Mouse (Mus musculus): ENCODE data around the gene Arhgef28. TPM values are rescaled to one million over a fixed set of nuclear protein-coding genes. Genes with fewer than 3 reads are reported as not detected.

The Arhgef28 gene
- polyA plus RNA-seq, 1 experiment from 2014 or later, result 32.7 TPM

DNA sequence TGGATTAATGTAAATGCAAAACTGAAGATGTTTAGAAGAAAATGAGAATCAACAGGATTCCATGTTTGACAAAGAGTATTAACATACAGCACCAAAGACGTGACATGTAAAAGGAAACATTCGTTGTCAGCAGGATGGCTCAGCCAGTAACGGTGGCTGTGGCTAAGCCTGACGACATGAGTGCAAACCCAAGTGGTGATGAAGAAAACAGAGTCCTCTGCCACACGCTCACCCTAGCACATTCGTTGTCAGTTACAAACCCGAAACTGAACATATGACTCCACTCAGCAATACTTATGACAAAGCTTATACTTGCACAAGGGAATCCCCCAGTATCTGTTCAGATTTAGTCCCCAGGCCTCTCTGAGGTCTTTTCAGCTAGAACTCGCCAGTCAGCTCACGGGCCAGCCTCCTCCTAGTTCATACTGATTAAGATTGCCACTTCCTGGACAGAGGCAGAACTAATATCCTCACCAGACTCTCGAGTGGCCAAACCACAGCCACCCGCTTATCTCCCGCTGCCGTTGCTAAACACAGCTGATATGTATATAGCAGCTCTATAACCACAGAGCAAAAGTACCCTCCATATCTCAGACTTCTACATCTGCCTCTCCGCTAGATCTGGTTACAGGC lies 82.0 kb downstream of the Arhgef28 start:
- Histone ChIP-seq H3K27ac (ENCODE audit: low read depth, low read length) (no peak overlapping the region), H3K9me3 (ENCODE audit: control insufficient read depth, low read length) (no peaks in the 10 kb centered on the region), H3K4me3 (ENCODE audit: low read depth, low read length) (no peak overlapping the region), H3K27me3 (ENCODE audit: control insufficient read depth, insufficient read depth, low read length) (no peaks in the 10 kb centered on the region), H3K36me3 (ENCODE audit: control insufficient read depth, insufficient read depth, low read length) (no peaks in the 10 kb centered on the region), H3K4me1 (ENCODE audit: control insufficient read depth, insufficient read depth, low read length) (no peaks in the 10 kb centered on the region), H3K4me2 (ENCODE audit: low read depth, low read length) (no peak overlapping the region), H3K9ac (replicated peaks; ENCODE audit: low read depth, low read length) (no peak overlapping the region)
- 73% methylated on average over 14 of the region's 14 CpGs for WGBS
- ATAC-seq (ENCODE audit: low read depth), result no peak

DNA sequence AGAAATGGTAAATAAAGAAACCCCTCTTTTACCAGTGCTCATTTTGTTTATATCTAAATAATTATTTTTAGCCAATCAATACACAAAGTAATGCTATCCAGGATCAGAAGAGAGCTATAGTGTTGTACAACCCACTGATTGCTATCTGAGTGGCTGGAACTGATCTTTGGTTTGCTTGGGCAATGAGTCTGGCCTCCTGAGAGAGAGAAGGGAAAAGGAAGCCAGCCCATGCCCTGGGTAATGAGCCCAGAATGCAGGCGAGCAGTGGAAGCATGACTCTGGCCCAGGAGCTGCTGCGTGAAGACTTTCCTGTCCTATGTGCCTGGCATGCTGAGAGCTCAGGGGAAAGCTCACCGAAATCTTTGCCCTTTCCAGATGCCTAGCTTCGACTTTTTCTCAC lies 83.5 kb downstream of the Arhgef28 start:
- Histone ChIP-seq H3K4me1 (ENCODE audit: control insufficient read depth, insufficient read depth, low read length) (no peaks in the 10 kb centered on the region), H3K4me3 (ENCODE audit: low read depth, low read length) (no peak overlapping the region), H3K27ac (ENCODE audit: low read depth, low read length) (no peak overlapping the region), H3K9me3 (ENCODE audit: control insufficient read depth, low read length) (no peaks in the 10 kb centered on the region), H3K27me3 (ENCODE audit: control insufficient read depth, insufficient read depth, low read length) (no peaks in the 10 kb centered on the region), H3K4me2 (ENCODE audit: low read depth, low read length) (no peak overlapping the region), H3K36me3 (ENCODE audit: control insufficient read depth, insufficient read depth, low read length) (no peaks in the 10 kb centered on the region), H3K9ac (replicated peaks; ENCODE audit: low read depth, low read length) (no peak overlapping the region)
- WGBS, result 68% methylated on average over 4 of the region's 4 CpGs
- ATAC-seq (ENCODE audit: low read depth), result no peak

DNA sequence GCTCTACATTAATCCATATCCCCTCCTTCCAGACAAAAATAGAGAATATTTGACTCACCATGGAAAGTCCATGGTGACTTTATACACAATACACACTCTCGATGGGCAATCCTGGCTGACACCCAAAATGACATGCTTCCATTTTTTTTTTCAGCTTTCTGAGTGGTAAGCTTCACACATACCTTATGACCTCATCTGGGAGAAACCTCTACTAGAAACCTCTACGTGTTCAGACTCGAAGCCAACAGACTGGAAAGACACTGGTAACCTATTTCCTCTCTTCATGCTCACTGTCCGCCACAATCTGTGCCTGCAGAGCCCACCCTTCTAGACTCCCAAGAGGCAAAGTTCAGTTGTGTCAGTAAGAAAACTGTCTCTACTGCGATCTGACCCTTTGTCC lies 84.2 kb downstream of the Arhgef28 start:
- Histone ChIP-seq H3K9ac (replicated peaks; ENCODE audit: low read depth, low read length) (no peak overlapping the region), H3K4me3 (ENCODE audit: low read depth, low read length) (no peak overlapping the region), H3K36me3 (ENCODE audit: control insufficient read depth, insufficient read depth, low read length) (no peaks in the 10 kb centered on the region), H3K4me2 (ENCODE audit: low read depth, low read length) (no peak overlapping the region), H3K9me3 (ENCODE audit: control insufficient read depth, low read length) (no peaks in the 10 kb centered on the region), H3K27ac (ENCODE audit: low read depth, low read length) (no peak overlapping the region), H3K4me1 (ENCODE audit: control insufficient read depth, insufficient read depth, low read length) (no peaks in the 10 kb centered on the region), H3K27me3 (ENCODE audit: control insufficient read depth, insufficient read depth, low read length) (no peaks in the 10 kb centered on the region)
- 82% methylated on average over 5 of the region's 5 CpGs for WGBS
- ATAC-seq (ENCODE audit: low read depth), result no peak

DNA sequence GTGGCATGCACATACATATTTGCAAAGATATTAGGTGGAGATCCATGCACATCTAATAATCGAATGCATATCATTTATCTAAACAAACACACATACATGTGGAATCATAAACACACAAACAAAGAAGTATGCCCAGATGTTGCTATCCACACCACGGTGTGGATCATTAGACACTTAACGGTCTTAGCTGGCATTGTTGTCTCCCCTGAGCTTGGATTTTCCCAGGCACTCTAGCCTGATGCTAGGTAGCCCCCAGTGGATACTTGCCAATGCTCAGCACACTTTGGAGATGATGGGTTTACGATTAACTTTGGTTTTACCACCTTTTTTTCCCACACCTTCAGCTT lies 85.1 kb downstream of the Arhgef28 start:
- Histone ChIP-seq H3K9me3 (ENCODE audit: control insufficient read depth, low read length) (no peaks in the 10 kb centered on the region), H3K9ac (replicated peaks; ENCODE audit: low read depth, low read length) (no peak overlapping the region), H3K36me3 (ENCODE audit: control insufficient read depth, insufficient read depth, low read length) (no peaks in the 10 kb centered on the region), H3K27me3 (ENCODE audit: control insufficient read depth, insufficient read depth, low read length) (no peaks in the 10 kb centered on the region), H3K27ac (ENCODE audit: low read depth, low read length) (no peak overlapping the region), H3K4me3 (ENCODE audit: low read depth, low read length) (no peak overlapping the region), H3K4me2 (ENCODE audit: low read depth, low read length) (no peak overlapping the region), H3K4me1 (ENCODE audit: control insufficient read depth, insufficient read depth, low read length) (no peaks in the 10 kb centered on the region)
- ATAC-seq (ENCODE audit: low read depth), result no peak
- 79% methylated on average over 4 of the region's 4 CpGs for WGBS

DNA sequence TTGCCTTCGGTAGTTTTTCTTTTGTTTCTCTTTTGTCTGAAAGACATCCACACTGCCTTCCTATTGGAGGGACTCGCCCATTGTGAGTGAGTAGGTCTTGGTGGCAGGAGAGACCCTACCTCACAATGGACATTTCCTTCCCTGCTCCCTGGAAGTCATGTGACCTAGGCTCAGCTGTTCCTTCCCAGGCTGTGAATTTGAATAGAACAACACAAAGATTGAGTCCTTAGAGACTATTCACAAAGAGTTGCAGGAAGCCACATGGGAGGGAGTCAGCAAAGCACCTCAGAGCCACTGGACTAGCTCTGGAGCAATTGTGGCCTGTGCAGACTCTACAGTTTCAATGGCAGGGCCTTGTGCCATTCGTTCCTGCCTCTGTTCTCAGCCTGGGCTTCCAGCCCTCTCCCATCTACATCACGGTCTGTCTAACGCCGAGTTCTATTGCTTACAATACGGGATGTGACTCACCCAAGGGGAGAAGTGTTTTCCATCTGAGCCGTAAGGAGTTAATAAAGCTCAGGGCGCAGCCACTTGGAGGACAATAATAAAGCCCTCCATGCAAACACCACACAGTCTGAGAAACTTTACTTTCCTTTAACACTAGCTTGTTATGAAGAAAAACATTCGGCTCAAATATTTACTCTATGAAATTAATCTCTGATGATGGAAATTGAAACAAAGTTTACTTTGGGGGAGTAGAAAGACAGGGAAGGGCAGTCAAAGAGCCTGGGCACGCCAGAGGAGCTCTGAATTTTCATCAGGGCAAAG lies 85.7 kb downstream of the Arhgef28 start:
- no peak overlapping the region for H3K9ac ChIP-seq (replicated peaks; ENCODE audit: low read depth, low read length)
- no peak overlapping the region for H3K4me3 ChIP-seq (ENCODE audit: low read depth, low read length)
- no peaks in the 10 kb centered on the region for H3K9me3 ChIP-seq (ENCODE audit: control insufficient read depth, low read length)
- H3K4me1 ChIP-seq (ENCODE audit: control insufficient read depth, insufficient read depth, low read length), result no peaks in the 10 kb centered on the region
- no peak overlapping the region for H3K4me2 ChIP-seq (ENCODE audit: low read depth, low read length)
- no peaks in the 10 kb centered on the region for H3K36me3 ChIP-seq (ENCODE audit: control insufficient read depth, insufficient read depth, low read length)
- no peaks in the 10 kb centered on the region for H3K27me3 ChIP-seq (ENCODE audit: control insufficient read depth, insufficient read depth, low read length)
- no peak overlapping the region for H3K27ac ChIP-seq (ENCODE audit: low read depth, low read length)
- ATAC-seq (ENCODE audit: low read depth), result no peak
- WGBS, result 76% methylated on average over 11 of the region's 11 CpGs

DNA sequence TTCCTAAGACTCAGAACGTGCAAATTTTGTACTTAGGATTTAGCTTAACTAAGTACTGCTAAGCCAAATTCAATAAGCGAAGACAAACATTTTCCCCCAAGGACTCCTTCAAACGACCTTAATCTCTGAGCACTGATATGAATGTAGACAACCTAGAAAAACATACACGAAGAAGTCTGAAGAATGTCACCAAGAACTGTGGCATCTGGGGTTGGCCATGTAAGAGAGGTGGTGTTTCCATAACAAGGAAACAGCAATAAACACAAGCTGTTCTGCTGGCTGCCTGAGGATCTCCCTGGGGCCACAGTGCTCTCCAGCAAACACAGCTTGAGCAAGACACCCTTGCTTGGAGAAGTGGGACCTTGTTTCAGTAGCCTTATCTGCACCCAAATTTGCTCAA lies 87.9 kb downstream of the Arhgef28 start:
- no peaks in the 10 kb centered on the region for H3K27me3 ChIP-seq (ENCODE audit: control insufficient read depth, insufficient read depth, low read length)
- H3K27ac ChIP-seq (ENCODE audit: low read depth, low read length), result no peak overlapping the region
- WGBS, result 83% methylated on average over 4 of the region's 4 CpGs
- H3K9ac ChIP-seq (replicated peaks; ENCODE audit: low read depth, low read length), result no peak overlapping the region
- H3K4me3 ChIP-seq (ENCODE audit: low read depth, low read length), result no peak overlapping the region
- no peaks in the 10 kb centered on the region for H3K9me3 ChIP-seq (ENCODE audit: control insufficient read depth, low read length)
- no peaks in the 10 kb centered on the region for H3K4me1 ChIP-seq (ENCODE audit: control insufficient read depth, insufficient read depth, low read length)
- no peaks in the 10 kb centered on the region for H3K36me3 ChIP-seq (ENCODE audit: control insufficient read depth, insufficient read depth, low read length)
- H3K4me2 ChIP-seq (ENCODE audit: low read depth, low read length), result no peak overlapping the region
- ATAC-seq (ENCODE audit: low read depth), result no peak

DNA sequence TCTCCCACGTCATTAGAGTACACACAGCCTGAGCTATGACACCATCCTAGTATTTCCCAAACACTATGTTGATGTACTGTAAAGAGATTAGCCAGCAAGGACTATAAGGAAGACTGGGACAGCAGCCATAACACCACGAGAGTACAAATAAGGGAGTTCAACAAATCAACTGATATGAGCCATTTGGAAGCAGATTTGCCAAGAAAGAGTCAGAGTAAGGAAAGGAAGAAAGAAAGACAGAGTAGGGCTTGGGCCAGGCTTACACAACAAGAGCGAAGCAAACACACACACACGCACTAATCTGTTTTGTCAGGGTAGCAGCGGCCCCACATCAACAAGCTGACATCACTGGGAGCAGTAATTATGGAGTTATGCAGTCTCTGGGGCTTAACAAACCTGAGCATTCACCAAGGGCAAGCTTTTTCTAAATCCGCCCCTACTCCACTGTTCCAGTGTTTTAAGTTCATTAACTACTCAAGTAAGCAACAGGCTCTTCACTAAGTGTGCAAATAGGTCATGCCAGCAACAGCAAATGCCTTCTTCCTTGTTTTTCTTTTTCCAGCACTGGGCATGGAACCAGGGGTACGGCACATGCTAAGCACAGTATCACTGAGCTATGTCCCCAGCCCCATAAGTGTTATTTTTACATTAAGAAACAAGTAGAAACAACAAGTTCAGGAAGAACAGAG lies 88.5 kb downstream of the Arhgef28 start:
- WGBS, result 87% methylated on average over 7 of the region's 7 CpGs

DNA sequence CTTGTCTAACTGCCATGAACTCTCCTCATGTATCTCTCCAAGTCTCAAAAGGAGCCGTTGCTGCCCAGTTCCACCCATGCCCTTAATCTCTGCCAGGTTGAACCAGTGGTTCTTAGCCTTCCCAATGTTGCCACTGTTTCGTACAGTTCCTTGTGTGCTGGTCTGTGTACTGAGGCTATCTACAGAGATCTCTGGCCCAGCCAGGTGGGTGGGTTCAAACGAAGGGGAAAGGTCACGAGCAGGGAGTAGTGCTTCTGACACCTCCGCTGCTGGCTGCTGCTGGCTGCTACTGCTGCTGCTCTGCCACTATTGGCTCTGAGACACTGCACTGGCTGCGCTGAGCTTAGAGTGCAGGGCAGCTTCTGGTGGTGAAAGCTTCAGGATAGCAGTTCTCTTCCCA lies 90.6 kb downstream of the Arhgef28 start:
- H3K4me1 ChIP-seq (ENCODE audit: control insufficient read depth, insufficient read depth, low read length), result no peaks in the 10 kb centered on the region
- no peaks in the 10 kb centered on the region for H3K9me3 ChIP-seq (ENCODE audit: control insufficient read depth, low read length)
- H3K4me3 ChIP-seq (ENCODE audit: low read depth, low read length), result no peak overlapping the region
- no peak overlapping the region for H3K9ac ChIP-seq (replicated peaks; ENCODE audit: low read depth, low read length)
- no peak for ATAC-seq (ENCODE audit: low read depth)
- no peak overlapping the region for H3K4me2 ChIP-seq (ENCODE audit: low read depth, low read length)
- H3K36me3 ChIP-seq (ENCODE audit: control insufficient read depth, insufficient read depth, low read length), result no peaks in the 10 kb centered on the region
- H3K27ac ChIP-seq (ENCODE audit: low read depth, low read length), result no peak overlapping the region
- no peaks in the 10 kb centered on the region for H3K27me3 ChIP-seq (ENCODE audit: control insufficient read depth, insufficient read depth, low read length)
- 71% methylated on average over 6 of the region's 6 CpGs for WGBS

More for the DNA sequence above, 88.5 kb downstream of the Arhgef28 start:
- Histone ChIP-seq H3K9ac (replicated peaks; ENCODE audit: low read depth, low read length) (no peak overlapping the region), H3K27me3 (ENCODE audit: control insufficient read depth, insufficient read depth, low read length) (no peaks in the 10 kb centered on the region), H3K4me2 (ENCODE audit: low read depth, low read length) (no peak overlapping the region), H3K27ac (ENCODE audit: low read depth, low read length) (no peak overlapping the region), H3K4me1 (ENCODE audit: control insufficient read depth, insufficient read depth, low read length) (no peaks in the 10 kb centered on the region), H3K4me3 (ENCODE audit: low read depth, low read length) (no peak overlapping the region), H3K9me3 (ENCODE audit: control insufficient read depth, low read length) (no peaks in the 10 kb centered on the region), H3K36me3 (ENCODE audit: control insufficient read depth, insufficient read depth, low read length) (no peaks in the 10 kb centered on the region)
- ATAC-seq (ENCODE audit: low read depth), result no peak

DNA sequence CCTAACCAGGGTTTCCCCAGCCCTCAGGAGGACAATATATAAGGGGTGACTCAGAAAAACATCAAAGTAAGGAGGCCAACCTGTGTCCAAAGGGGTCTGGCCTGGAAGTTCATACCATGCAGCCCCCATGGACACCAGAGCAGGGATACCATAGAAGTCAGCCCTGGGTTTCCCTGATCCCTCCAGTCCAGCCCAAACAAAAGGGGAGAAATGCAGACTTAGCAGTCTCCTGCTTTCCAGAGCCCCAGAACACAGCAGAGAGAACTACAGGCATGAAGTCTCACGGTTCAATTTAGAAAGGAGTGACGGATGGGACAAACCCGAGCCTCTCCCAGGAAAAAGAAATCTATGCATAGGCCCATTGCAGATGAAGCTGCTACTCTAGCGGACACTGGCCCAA lies 91.2 kb downstream of the Arhgef28 start:
- Histone ChIP-seq H3K4me3 (ENCODE audit: low read depth, low read length) (no peak overlapping the region), H3K27ac (ENCODE audit: low read depth, low read length) (no peak overlapping the region), H3K27me3 (ENCODE audit: control insufficient read depth, insufficient read depth, low read length) (no peaks in the 10 kb centered on the region), H3K36me3 (ENCODE audit: control insufficient read depth, insufficient read depth, low read length) (no peaks in the 10 kb centered on the region), H3K4me2 (ENCODE audit: low read depth, low read length) (no peak overlapping the region), H3K9me3 (ENCODE audit: control insufficient read depth, low read length) (no peaks in the 10 kb centered on the region), H3K4me1 (ENCODE audit: control insufficient read depth, insufficient read depth, low read length) (no peaks in the 10 kb centered on the region), H3K9ac (replicated peaks; ENCODE audit: low read depth, low read length) (no peak overlapping the region)
- WGBS, result 79% methylated on average over 4 of the region's 4 CpGs
- ATAC-seq (ENCODE audit: low read depth), result no peak

Data from neural tube, embryonic 14.5 days (tissue).